In the genomic region with DNA sequence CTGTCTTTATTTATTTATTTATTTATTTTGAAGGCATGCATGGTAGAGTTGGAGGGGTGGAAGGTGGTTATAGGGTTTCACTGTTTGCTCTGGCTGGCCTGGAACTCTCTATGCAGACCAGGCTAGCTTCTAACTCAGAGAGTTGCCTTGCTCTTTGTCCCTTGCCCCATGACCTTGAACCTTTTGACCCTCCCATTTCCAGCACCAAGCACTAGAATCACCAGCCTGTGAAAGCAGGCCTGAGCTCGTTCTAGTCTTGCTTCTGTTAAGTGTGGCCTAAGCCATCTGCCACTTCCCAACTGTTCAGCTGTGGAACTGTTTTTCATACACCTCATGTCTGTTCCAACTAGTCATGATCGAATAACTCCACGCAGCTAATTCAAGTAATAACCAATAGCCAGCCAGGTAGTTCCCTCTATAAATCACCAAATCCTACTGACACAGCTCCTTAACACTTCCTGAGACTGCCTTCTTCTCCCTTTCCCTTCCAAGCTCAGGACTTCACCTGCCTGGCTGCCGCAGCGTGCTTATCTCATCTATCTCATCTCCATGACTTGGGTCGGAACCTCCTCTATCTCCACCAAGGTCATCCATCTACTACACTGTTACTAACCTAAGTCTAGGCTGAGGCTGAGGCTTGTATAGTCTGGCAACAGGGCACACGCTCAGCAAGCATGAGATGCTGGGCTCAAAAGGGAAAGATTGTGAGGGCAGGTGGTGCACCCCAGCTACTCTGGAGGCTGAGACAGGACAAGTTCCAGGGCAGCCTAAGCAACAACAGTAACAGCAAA, we compare ENCODE assay signal across 9 mouse cellular contexts. TPM values are rescaled to one million over a fixed set of nuclear protein-coding genes. Genes with fewer than 3 reads are reported as not detected.
A peak's percentile ranks its signal among the peaks of the same experiment; 100 is the strongest.
DNase-seq lines count a peak whose midpoint lies in the region; ATAC-seq and TF ChIP-seq lines count a peak whose summit lies in the region.
"Had no signal": no experiment of that assay in that cellular context is flagged by ENCODE, and none has a peak within 500 bp of the region (broad histone marks: within the 10 kb centered on the region; RNA-seq: fewer than 3 reads in every experiment).

No protein-coding gene starts in this region.

- peak overlapping the region; percentile 88 for H3K9ac ChIP-seq in MEL (ENCODE audit: control insufficient read depth, low read depth, low read length, poor library complexity, severe bottlenecking)
- H3K9ac ChIP-seq in hindbrain, embryonic 14.5 days, result peak overlapping the region; percentile 92
- H3K9ac ChIP-seq in liver, embryonic 14.5 days (replicated peaks), result peak overlapping the region; percentile 84

- H3K27me3 ChIP-seq in E14TG2a.4 (ENCODE audit: insufficient read depth, low read length) (no peaks in the 10 kb centered on the region), MEL (ENCODE audit: control insufficient read depth in 1 of 2, insufficient read depth in 2 of 2, low read length in 2 of 2) (no peaks in the 10 kb centered on the region)
- no peaks in the 10 kb centered on the region for H3K27me3 ChIP-seq in hindbrain, embryonic 14.5 days (ENCODE audit: control insufficient read depth, insufficient read depth, low read length)
- no peaks in the 10 kb centered on the region for H3K27me3 ChIP-seq in liver, embryonic 14.5 days (ENCODE audit: control insufficient read depth, insufficient read depth, low read length)

- ATAC-seq in hindbrain, embryonic 14.5 days (ENCODE audit: low FRiP score), result no peak
- no peak for ATAC-seq in liver, embryonic 14.5 days (ENCODE audit: insufficient read depth)

- TF ChIP-seq POLR2A in MEL (IDR thresholded peaks at IDR 0.05; ENCODE audit: control insufficient read depth in 1 of 2, insufficient read depth in 1 of 2, low read depth in 1 of 2, low read length in 2 of 2, poor library complexity in 1 of 2), result no peak

- peak overlapping the region; percentile 98 for H3K4me2 ChIP-seq in hindbrain, embryonic 14.5 days (replicated peaks)
- peak overlapping the region; percentile 87 for H3K4me2 ChIP-seq in liver, embryonic 14.5 days (ENCODE audit: low read depth)

- H3K4me1 ChIP-seq in E14TG2a.4 (replicated peaks; ENCODE audit: low read depth, low read length), result peaks cover 46% of the 10 kb centered on the region
- H3K4me1 ChIP-seq in MEL (ENCODE audit: control insufficient read depth in 1 of 2, insufficient read depth in 2 of 2, low read length in 2 of 2), result peaks cover 1 to 23% of the 10 kb centered on the region in 2 experiments; a peak in 2 of 4 replicates
- peaks cover 23% of the 10 kb centered on the region for H3K4me1 ChIP-seq in hindbrain, embryonic 14.5 days (replicated peaks; ENCODE audit: control insufficient read depth, insufficient read depth, low read length)
- H3K4me1 ChIP-seq in liver, embryonic 14.5 days (replicated peaks; ENCODE audit: control insufficient read depth in 2 of 2, insufficient read depth in 2 of 2, low read length in 1 of 2), result peaks cover 24 to 26% of the 10 kb centered on the region in 2 experiments

- H3K9me3 ChIP-seq in E14TG2a.4 (ENCODE audit: low read length) (no peaks in the 10 kb centered on the region), MEL (replicated peaks; ENCODE audit: insufficient read depth, low read length) (no peaks in the 10 kb centered on the region)
- no peaks in the 10 kb centered on the region for H3K9me3 ChIP-seq in hindbrain, embryonic 14.5 days (ENCODE audit: control insufficient read depth, low read length)
- H3K9me3 ChIP-seq in liver, embryonic 14.5 days (ENCODE audit: control insufficient read depth, low read length), result no peaks in the 10 kb centered on the region

- TF ChIP-seq EP300 in MEL (IDR thresholded peaks at IDR 0.05; ENCODE audit: low read depth in 1 of 2, low read length in 2 of 2), result no peak
- no peak for TF ChIP-seq EP300 in liver, embryonic 14.5 days (IDR thresholded peaks at IDR 0.05; ENCODE audit: low read depth)

- WGBS in hindbrain, embryonic 14.5 days, result 88% methylated on average over 7 of the region's 7 CpGs
- WGBS in liver, embryonic 14.5 days (ENCODE audit: insufficient replicate concordance), result 29% methylated on average over 7 of the region's 7 CpGs

- TF ChIP-seq CTCF in E14TG2a.4 (conservative IDR thresholded peaks at IDR 0.05; ENCODE audit: low read length) (no peak), MEL (IDR thresholded peaks at IDR 0.05 in 2 of 3, conservative IDR thresholded peaks at IDR 0.05 in 1 of 3; ENCODE audit: control insufficient read depth in 1 of 3, insufficient read depth in 1 of 3, low read depth in 2 of 3, low read length in 3 of 3, poor library complexity in 1 of 3, severe bottlenecking in 1 of 3) (no peak)
- TF ChIP-seq CTCF in liver, embryonic 14.5 days (IDR thresholded peaks at IDR 0.05; ENCODE audit: low read depth), result no peak

- DNase-seq in MEL (ENCODE audit: low read depth, low spot score), result peak; percentile 31
- no peak for DNase-seq in hindbrain, embryonic 14.5 days (ENCODE audit: low spot score)
- DNase-seq in liver, embryonic 14.5 days (ENCODE audit: low read depth in 3 of 3, low spot score in 3 of 3), result no peak
- DNase-seq in frontal cortex, postnatal 10 days (ENCODE audit: low spot score in 2 of 2), result no peak
- no peak for DNase-seq in B cell, adult 2 months
- DNase-seq in cerebellum, adult 11 months, result no peak
- DNase-seq in left cerebral cortex, adult 18-20 months (ENCODE audit: low spot score in 2 of 2), result no peak
- DNase-seq: embryo, embryonic 11 days had no signal

- H3K4me3 ChIP-seq in E14TG2a.4 (replicated peaks; ENCODE audit: low read length) (peak overlapping the region; percentile 96), MEL (ENCODE audit: control insufficient read depth in 1 of 2, insufficient read depth in 1 of 2, low read depth in 2 of 2, low read length in 2 of 2) (peak overlapping the region; percentile 63 to 88)
- peak overlapping the region; percentile 91 for H3K4me3 ChIP-seq in hindbrain, embryonic 14.5 days (replicated peaks; ENCODE audit: low read length)
- H3K4me3 ChIP-seq in liver, embryonic 14.5 days (ENCODE audit: insufficient read depth in 1 of 2, low read depth in 2 of 2, low read length in 2 of 2), result peak overlapping the region; percentile 84 to 96

- peak overlapping the region; percentile 77 for H3K27ac ChIP-seq in MEL (ENCODE audit: control insufficient read depth, low read depth, low read length)
- no peak overlapping the region for H3K27ac ChIP-seq in hindbrain, embryonic 14.5 days
- H3K27ac ChIP-seq in liver, embryonic 14.5 days, result peak overlapping the region; percentile 71

- peaks cover 48% of the 10 kb centered on the region for H3K79me2 ChIP-seq in MEL (ENCODE audit: control insufficient read depth, insufficient read depth, low read length, poor library complexity)

- H3K36me3 ChIP-seq in E14TG2a.4 (ENCODE audit: insufficient read depth, low read length), result peaks cover 69% of the 10 kb centered on the region
- peaks cover 25 to 28% of the 10 kb centered on the region in 2 experiments for H3K36me3 ChIP-seq in MEL (ENCODE audit: control insufficient read depth in 1 of 2, insufficient read depth in 2 of 2, low read length in 2 of 2)
- peaks cover 59% of the 10 kb centered on the region for H3K36me3 ChIP-seq in hindbrain, embryonic 14.5 days (replicated peaks; ENCODE audit: control insufficient read depth, insufficient read depth)
- H3K36me3 ChIP-seq in liver, embryonic 14.5 days (replicated peaks; ENCODE audit: control insufficient read depth, insufficient read depth, low read depth), result peaks cover 47% of the 10 kb centered on the region

- no peak for TF ChIP-seq RAD21 in MEL (IDR thresholded peaks at IDR 0.05; ENCODE audit: low read depth, low read length)

RNA-seq across cellular contexts. Expression of a gene that starts 1.4 kb away (rescaled TPM):
- 312 and 340 TPM in 2 replicates for total RNA-seq in MEL (2012; rRNA removed)
- polyA plus RNA-seq in MEL (2012; ENCODE audit: insufficient read depth in 1 of 2, insufficient read length in 2 of 2, low read depth in 1 of 2, low replicate concordance in 2 of 2, missing spikeins in 1 of 2), result 100 to 1,000 TPM in 1 of 2 experiments, not detected in 1; 375 TPM
- 279 and 295 TPM in 2 replicates for polyA plus RNA-seq in hindbrain, embryonic 14.5 days (2014; fragmentation: Nextera tagmentation; extraction: Ambion mirVana)
- polyA plus RNA-seq in liver, embryonic 14.5 days (2012; rRNA removed), result 167 and 179 TPM in 2 replicates
- 322 and 337 TPM in 2 replicates for polyA plus RNA-seq in liver, embryonic 14.5 days (2014; fragmentation: Nextera tagmentation; extraction: Ambion mirVana)
- 100 to 1,000 TPM; 104 to 118 TPM for total RNA-seq in left cerebral cortex, adult 18-20 months (2021)

RNA-seq across cellular contexts. Expression of a gene that starts 1.5 kb away (rescaled TPM):
- 227 and 247 TPM in 2 replicates for total RNA-seq in MEL (2012; rRNA removed)
- 100 to 1,000 TPM in 1 of 2 experiments, not detected in 1; 129 TPM for polyA plus RNA-seq in MEL (2012; ENCODE audit: insufficient read depth in 1 of 2, insufficient read length in 2 of 2, low read depth in 1 of 2, low replicate concordance in 2 of 2, missing spikeins in 1 of 2)
- polyA plus RNA-seq in hindbrain, embryonic 14.5 days (2014; fragmentation: Nextera tagmentation; extraction: Ambion mirVana), result 399 and 451 TPM in 2 replicates
- polyA plus RNA-seq in liver, embryonic 14.5 days (2012; rRNA removed), result 111 and 153 TPM in 2 replicates
- 248 and 263 TPM in 2 replicates for polyA plus RNA-seq in liver, embryonic 14.5 days (2014; fragmentation: Nextera tagmentation; extraction: Ambion mirVana)
- 100 to 1,000 TPM; 210 to 212 TPM for total RNA-seq in left cerebral cortex, adult 18-20 months (2021)

RNA-seq across cellular contexts. Expression of a gene that starts 14.9 kb away (rescaled TPM):
- 4.9 and 5.3 TPM in 2 replicates for total RNA-seq in MEL (2012; rRNA removed)
- polyA plus RNA-seq in MEL (2012; ENCODE audit: insufficient read depth in 1 of 2, insufficient read length in 2 of 2, low read depth in 1 of 2, low replicate concordance in 2 of 2, missing spikeins in 1 of 2), result 1 to 10 TPM in 1 of 2 experiments, not detected in 1; 4.6 TPM
- polyA plus RNA-seq in hindbrain, embryonic 14.5 days (2014; fragmentation: Nextera tagmentation; extraction: Ambion mirVana), result 5.6 and 7.3 TPM in 2 replicates
- 0.18 and 0.78 TPM in 2 replicates for polyA plus RNA-seq in liver, embryonic 14.5 days (2012; rRNA removed)
- polyA plus RNA-seq in liver, embryonic 14.5 days (2014; fragmentation: Nextera tagmentation; extraction: Ambion mirVana), result 0.56 and 1.4 TPM in 2 replicates
- total RNA-seq in left cerebral cortex, adult 18-20 months (2021), result 1 to 10 TPM; 2.6 to 4.1 TPM

RNA-seq across cellular contexts. Expression of a gene that starts 15.0 kb away (rescaled TPM):
- total RNA-seq in MEL (2012; rRNA removed), result 8.7 and 10.4 TPM in 2 replicates
- polyA plus RNA-seq in MEL (2012; ENCODE audit: insufficient read depth in 1 of 2, insufficient read length in 2 of 2, low read depth in 1 of 2, low replicate concordance in 2 of 2, missing spikeins in 1 of 2), result 10 to 100 TPM in 1 of 2 experiments, not detected in 1; 20.2 TPM
- 18.4 and 23.0 TPM in 2 replicates for polyA plus RNA-seq in hindbrain, embryonic 14.5 days (2014; fragmentation: Nextera tagmentation; extraction: Ambion mirVana)
- polyA plus RNA-seq in liver, embryonic 14.5 days (2012; rRNA removed), result 2.9 and 4.7 TPM in 2 replicates
- polyA plus RNA-seq in liver, embryonic 14.5 days (2014; fragmentation: Nextera tagmentation; extraction: Ambion mirVana), result 7.0 and 7.3 TPM in 2 replicates
- total RNA-seq in left cerebral cortex, adult 18-20 months (2021), result 10 to 100 TPM; 16.5 to 21.5 TPM

RNA-seq across cellular contexts. Expression of a gene that starts 41.1 kb away (rescaled TPM):
- total RNA-seq in MEL (2012; rRNA removed), result not detected in 2 replicates
- not detected for polyA plus RNA-seq in MEL (2012; ENCODE audit: insufficient read depth in 1 of 2, insufficient read length in 2 of 2, low read depth in 1 of 2, low replicate concordance in 2 of 2, missing spikeins in 1 of 2)
- 0.48 TPM in 1 of 2 replicates, not detected in the other for polyA plus RNA-seq in hindbrain, embryonic 14.5 days (2014; fragmentation: Nextera tagmentation; extraction: Ambion mirVana)
- polyA plus RNA-seq in liver, embryonic 14.5 days (2012; rRNA removed), result not detected in 2 replicates
- not detected in 2 replicates for polyA plus RNA-seq in liver, embryonic 14.5 days (2014; fragmentation: Nextera tagmentation; extraction: Ambion mirVana)
- not detected for total RNA-seq in left cerebral cortex, adult 18-20 months (2021)
